Mouse (Mus musculus): ENCODE data around the gene Ankfy1. TPM values are rescaled to one million over a fixed set of nuclear protein-coding genes. Genes with fewer than 3 reads are reported as not detected.
"Not testable (repeated sequence)": the region's sequence is repeated elsewhere in the genome, so short reads cannot be mapped to it uniquely, and the experiment has no call there.

Gene Ankfy1
- total and polyA plus RNA-seq, 2 experiments from 2014 or later: 7.6 to 31.0 TPM

- Histone ChIP-seq H3K4me2 (ENCODE audit: low read depth, low read length) (no peak overlapping the region), H3K36me3 (replicated peaks; ENCODE audit: control insufficient read depth, insufficient read depth, low read length) (no peaks in the 10 kb centered on the region), H3K9ac (replicated peaks; ENCODE audit: low read depth, low read length) (no peak overlapping the region), H3K9me3 (replicated peaks; ENCODE audit: control insufficient read depth, low read length) (no peaks in the 10 kb centered on the region), H3K27ac (ENCODE audit: low read depth) (no peak overlapping the region), H3K4me3 (ENCODE audit: low read depth, low read length) (no peak overlapping the region), H3K4me1 (ENCODE audit: control insufficient read depth, insufficient read depth) (peaks cover 7% of the 10 kb centered on the region; the same call in 1 of the 2 replicates), H3K27me3 (ENCODE audit: control insufficient read depth, insufficient read depth, low read length) (no peaks in the 10 kb centered on the region)
- ATAC-seq (ENCODE audit: insufficient read depth, low read depth) (no peak), DNase-seq (ENCODE audit: low spot score) (no peak)
- no peak for TF ChIP-seq CTCF (IDR thresholded peaks at IDR 0.05; ENCODE audit: low read depth)
- TF ChIP-seq EP300 (IDR thresholded peaks at IDR 0.05; ENCODE audit: low read depth): no peak
- 62% methylated on average over 3 of the region's 3 CpGs for WGBS
Observed at GRCm38 (mm10) chr11:72695025-72695424, 5.2 kb downstream of the Ankfy1 start.

GRCm38 (mm10) chr11:72696368-72696971 lies 6.7 kb downstream of the Ankfy1 start:
- Histone ChIP-seq H3K27ac (ENCODE audit: low read depth) (no peak overlapping the region), H3K9me3 (replicated peaks; ENCODE audit: control insufficient read depth, low read length) (no peaks in the 10 kb centered on the region), H3K9ac (replicated peaks; ENCODE audit: low read depth, low read length) (no peak overlapping the region), H3K4me3 (ENCODE audit: low read depth, low read length) (no peak overlapping the region), H3K4me2 (ENCODE audit: low read depth, low read length) (no peak overlapping the region), H3K36me3 (replicated peaks; ENCODE audit: control insufficient read depth, insufficient read depth, low read length) (no peaks in the 10 kb centered on the region), H3K4me1 (ENCODE audit: control insufficient read depth, insufficient read depth) (peaks cover 4% of the 10 kb centered on the region; the same call in 1 of the 2 replicates), H3K27me3 (ENCODE audit: control insufficient read depth, insufficient read depth, low read length) (no peaks in the 10 kb centered on the region)
- TF ChIP-seq CTCF (IDR thresholded peaks at IDR 0.05; ENCODE audit: low read depth): no peak
- TF ChIP-seq EP300 (IDR thresholded peaks at IDR 0.05; ENCODE audit: low read depth): no peak
- no peak for ATAC-seq (ENCODE audit: insufficient read depth, low read depth)
- 78% methylated on average over 2 of the region's 2 CpGs for WGBS
- DNase-seq (ENCODE audit: low spot score): no peak

GRCm38 (mm10) chr11:72697323-72697722 lies 7.5 kb downstream of the Ankfy1 start:
- no peak for ATAC-seq (ENCODE audit: insufficient read depth, low read depth)
- no peak overlapping the region for H3K4me3 ChIP-seq (ENCODE audit: low read depth, low read length)

GRCm38 (mm10) chr11:72705111-72705510 lies 15.3 kb downstream of the Ankfy1 start:
- not testable (repeated sequence) for H3K27me3 ChIP-seq (ENCODE audit: control insufficient read depth, insufficient read depth, low read length); H3K27ac ChIP-seq (ENCODE audit: low read depth); H3K9me3 ChIP-seq (replicated peaks; ENCODE audit: control insufficient read depth, low read length); H3K9ac ChIP-seq (replicated peaks; ENCODE audit: low read depth, low read length); ATAC-seq (ENCODE audit: insufficient read depth, low read depth); H3K4me2 ChIP-seq (ENCODE audit: low read depth, low read length); H3K36me3 ChIP-seq (replicated peaks; ENCODE audit: control insufficient read depth, insufficient read depth, low read length); H3K4me1 ChIP-seq (ENCODE audit: control insufficient read depth, insufficient read depth); DNase-seq (ENCODE audit: low spot score); H3K4me3 ChIP-seq (ENCODE audit: low read depth, low read length)
- 83% methylated on average over 2 of the region's 2 CpGs for WGBS

More at GRCm38 (mm10) chr11:72697323-72697722, 7.5 kb downstream of the Ankfy1 start:
- TF ChIP-seq CTCF (IDR thresholded peaks at IDR 0.05; ENCODE audit: low read depth) (no peak), EP300 (IDR thresholded peaks at IDR 0.05; ENCODE audit: low read depth) (no peak)
- DNase-seq (ENCODE audit: low spot score): no peak
- H3K9me3 ChIP-seq (replicated peaks; ENCODE audit: control insufficient read depth, low read length): no peaks in the 10 kb centered on the region
- no peak overlapping the region for H3K27ac ChIP-seq (ENCODE audit: low read depth)
- no peaks in the 10 kb centered on the region for H3K27me3 ChIP-seq (ENCODE audit: control insufficient read depth, insufficient read depth, low read length)
- H3K36me3 ChIP-seq (replicated peaks; ENCODE audit: control insufficient read depth, insufficient read depth, low read length): no peaks in the 10 kb centered on the region
- H3K4me2 ChIP-seq (ENCODE audit: low read depth, low read length): no peak overlapping the region
- no peaks in the 10 kb centered on the region for H3K4me1 ChIP-seq (ENCODE audit: control insufficient read depth, insufficient read depth)
- no peak overlapping the region for H3K9ac ChIP-seq (replicated peaks; ENCODE audit: low read depth, low read length)

GRCm38 (mm10) chr11:72712721-72713120 lies 22.9 kb downstream of the Ankfy1 start:
- H3K27me3 ChIP-seq (ENCODE audit: control insufficient read depth, insufficient read depth, low read length): no peaks in the 10 kb centered on the region

GRCm38 (mm10) chr11:72718161-72718560 lies 28.4 kb downstream of the Ankfy1 start:
- Histone ChIP-seq H3K4me1 (ENCODE audit: control insufficient read depth, insufficient read depth) (no peaks in the 10 kb centered on the region), H3K27me3 (ENCODE audit: control insufficient read depth, insufficient read depth, low read length) (no peaks in the 10 kb centered on the region), H3K9ac (replicated peaks; ENCODE audit: low read depth, low read length) (no peak overlapping the region), H3K4me3 (ENCODE audit: low read depth, low read length) (no peak overlapping the region), H3K4me2 (ENCODE audit: low read depth, low read length) (no peak overlapping the region), H3K9me3 (replicated peaks; ENCODE audit: control insufficient read depth, low read length) (no peaks in the 10 kb centered on the region), H3K27ac (ENCODE audit: low read depth) (no peak overlapping the region), H3K36me3 (replicated peaks; ENCODE audit: control insufficient read depth, insufficient read depth, low read length) (peaks cover 43% of the 10 kb centered on the region)
- no peak for TF ChIP-seq EP300 (IDR thresholded peaks at IDR 0.05; ENCODE audit: low read depth)
- TF ChIP-seq CTCF (IDR thresholded peaks at IDR 0.05; ENCODE audit: low read depth): no peak
- DNase-seq (ENCODE audit: low spot score) (no peak), ATAC-seq (ENCODE audit: insufficient read depth, low read depth) (no peak)
- 82% methylated on average over 3 of the region's 3 CpGs for WGBS

More at GRCm38 (mm10) chr11:72712721-72713120, 22.9 kb downstream of the Ankfy1 start:
- no peaks in the 10 kb centered on the region; the same call in 1 of the 2 replicates for H3K9me3 ChIP-seq (replicated peaks; ENCODE audit: control insufficient read depth, low read length)
- no peaks in the 10 kb centered on the region for H3K4me1 ChIP-seq (ENCODE audit: control insufficient read depth, insufficient read depth)
- no peak overlapping the region for H3K9ac ChIP-seq (replicated peaks; ENCODE audit: low read depth, low read length)
- H3K27ac ChIP-seq (ENCODE audit: low read depth): no peak overlapping the region
- 64% methylated on average over 5 of the region's 5 CpGs for WGBS
- H3K4me2 ChIP-seq (ENCODE audit: low read depth, low read length): no peak overlapping the region
- peaks cover 36% of the 10 kb centered on the region for H3K36me3 ChIP-seq (replicated peaks; ENCODE audit: control insufficient read depth, insufficient read depth, low read length)
- H3K4me3 ChIP-seq (ENCODE audit: low read depth, low read length): no peak overlapping the region
- ATAC-seq (ENCODE audit: insufficient read depth, low read depth): no peak
- TF ChIP-seq EP300 (IDR thresholded peaks at IDR 0.05; ENCODE audit: low read depth) (no peak), CTCF (IDR thresholded peaks at IDR 0.05; ENCODE audit: low read depth) (no peak)
- no peak for DNase-seq (ENCODE audit: low spot score)
